Mouse (Mus musculus): ENCODE results near the gene Sap30bp.

GRCm38 (mm10) chr11:115931235-115931634 is 1.8 kb upstream of the Sap30bp start:
- no peak for TF ChIP-seq POLR2A (IDR thresholded peaks at IDR 0.05; ENCODE audit: insufficient read depth, low read depth, low read length)
- no peak for TF ChIP-seq CTCF (IDR thresholded peaks at IDR 0.05)
